Mouse (Mus musculus) midbrain, postnatal 0 days (tissue): ENCODE data around the gene Apon. TPM values are rescaled to one million over a fixed set of nuclear protein-coding genes. Genes with fewer than 3 reads are reported as not detected.

Experiments used
- ATAC-seq: fragments of 200-750 bp; cut with Nextera tagmentation; 2 replicates; pipeline ENCODE4 v1.8.0; 2017; ENCODE audit warnings: moderate number of reproducible peaks, mild to moderate bottlenecking, moderate TSS enrichment, moderate library complexity; ENCODE audit not compliant: low FRiP score
- DNase-seq: peaks from one replicate; pipeline ENCODE4 v3.0.0-alpha.2; 2015; ENCODE audit warnings: low spot score
- H3K27ac ChIP-seq: fragments of 300-500 bp; sonication (generic); 2 replicates; pipeline ENCODE4 v1.5.1; 2014; ENCODE audit warnings: low read depth, mild to moderate bottlenecking, low read length, mixed read lengths
- H3K27me3 ChIP-seq: fragments of 300-500 bp; sonication (generic); 2 replicates; pipeline ENCODE4 v1.6.1; 2014; ENCODE audit warnings: low read length, control low read depth, mixed read lengths; ENCODE audit not compliant: insufficient read depth
- H3K36me3 ChIP-seq: fragments of 300-500 bp; sonication (generic); 2 replicates; pipeline ENCODE4 v1.6.1; 2014; ENCODE audit warnings: low read length, control low read depth, mixed read lengths; ENCODE audit not compliant: insufficient read depth
- H3K4me1 ChIP-seq: fragments of 300-500 bp; sonication (generic); 2 replicates; pipeline ENCODE4 v1.6.1; 2014; ENCODE audit warnings: mild to moderate bottlenecking, control low read depth, antibody characterized with exemption, low read length, mixed read lengths; ENCODE audit not compliant: insufficient read depth
- H3K4me2 ChIP-seq: fragments of 300-500 bp; sonication (generic); 2 replicates; pipeline ENCODE4 v1.6.1; 2014; ENCODE audit warnings: low read depth, mild to moderate bottlenecking, low read length, mixed read lengths; ENCODE audit not compliant: poor library complexity, severe bottlenecking
- H3K4me3 ChIP-seq: fragments of 300-500 bp; sonication (generic); 2 replicates; pipeline ENCODE4 v1.5.1; 2014; ENCODE audit warnings: low read depth, mild to moderate bottlenecking, low read length, moderate library complexity
- H3K9ac ChIP-seq: fragments of 300-500 bp; sonication (generic); replicated peaks from 2 replicates; pipeline ENCODE4 v1.6.1; 2014; ENCODE audit warnings: mild to moderate bottlenecking, low read length, moderate library complexity, mixed read lengths; ENCODE audit not compliant: poor library complexity, severe bottlenecking
- H3K9me3 ChIP-seq: fragments of 300-500 bp; sonication (generic); 2 replicates; pipeline ENCODE4 v1.6.1; 2016; ENCODE audit warnings: low read length, control low read depth
- CTCF ChIP-seq: IDR thresholded peaks from 2 replicates; pipeline ENCODE4 v1.5.1; 2016; ENCODE audit warnings: antibody characterized with exemption, mild to moderate bottlenecking
- WGBS: fragments of 180-500 bp; shearing (Covaris S2); extraction: QIAGEN DNeasy Blood & Tissue Kit; methylation state at CpG from one replicate; pipeline ENCODE4 v1.1.7; 2014; 5-methylcytosine and 5-hydroxymethylcytosine counted together
- polyA plus RNA-seq: library from polyadenylated mRNA; unstranded; fragments of >200 nt; fragmentation: Nextera tagmentation; extraction: Ambion mirVana; gene quantifications from 2 replicates; pipeline ENCODE4 v1.2.1, GENCODE M21; 2015
- total RNA-seq: library from RNA; depleted of rRNA; stranded (reverse); fragments of >200 nt; gene quantifications from 2 replicates; pipeline ENCODE4 v1.2.3, GENCODE M21; 2014

Gene Apon
- total and polyA plus RNA-seq, 2 experiments from 2014 or later = not detected

- H3K9me3 ChIP-seq = no peaks in the 10 kb centered on the region
Observed at GRCm38 (mm10) chr10:128239140-128239539, 14.8 kb upstream of the Apon start.

GRCm38 (mm10) chr10:128240131-128240530 is 13.8 kb upstream of the Apon start:
- DNase-seq = no peak
- Histone ChIP-seq H3K4me3 (no peak overlapping the region), H3K4me1 (no peaks in the 10 kb centered on the region), H3K9me3 (no peaks in the 10 kb centered on the region), H3K27me3 (no peaks in the 10 kb centered on the region), H3K36me3 (no peaks in the 10 kb centered on the region), H3K27ac (no peak overlapping the region), H3K4me2 (no peak overlapping the region), H3K9ac (no peak overlapping the region)
- WGBS = 94% methylated on average over 18 of the region's 18 CpGs
- ATAC-seq = no peak
- no peak for TF ChIP-seq CTCF

More at GRCm38 (mm10) chr10:128239140-128239539, 14.8 kb upstream of the Apon start:
- no peaks in the 10 kb centered on the region for H3K27me3 ChIP-seq
- WGBS = 96% methylated on average over 4 of the region's 4 CpGs
- ATAC-seq = no peak
- no peak for TF ChIP-seq CTCF
- H3K4me2 ChIP-seq = no peak overlapping the region
- no peak overlapping the region for H3K27ac ChIP-seq
- no peak overlapping the region for H3K4me3 ChIP-seq
- H3K4me1 ChIP-seq = no peaks in the 10 kb centered on the region
- no peaks in the 10 kb centered on the region for H3K36me3 ChIP-seq
- no peak overlapping the region for H3K9ac ChIP-seq
- DNase-seq = no peak

GRCm38 (mm10) chr10:128243252-128243651 is 10.6 kb upstream of the Apon start:
- Histone ChIP-seq H3K9ac (no peak overlapping the region), H3K27me3 (no peaks in the 10 kb centered on the region), H3K4me3 (no peak overlapping the region), H3K4me1 (no peaks in the 10 kb centered on the region), H3K36me3 (peaks cover 6% of the 10 kb centered on the region), H3K4me2 (no peak overlapping the region), H3K27ac (no peak overlapping the region), H3K9me3 (no peaks in the 10 kb centered on the region)
- TF ChIP-seq CTCF = no peak
- ATAC-seq (no peak), DNase-seq (no peak)
- WGBS = 96% methylated on average over 8 of the region's 8 CpGs

- no peak overlapping the region for H3K9ac ChIP-seq
- no peak for DNase-seq
- 96% methylated on average over 15 of the region's 15 CpGs for WGBS
- TF ChIP-seq CTCF = no peak
- no peaks in the 10 kb centered on the region for H3K27me3 ChIP-seq
- peaks cover 8% of the 10 kb centered on the region for H3K36me3 ChIP-seq
- H3K4me1 ChIP-seq = no peaks in the 10 kb centered on the region
- no peak overlapping the region for H3K4me2 ChIP-seq
- no peak overlapping the region for H3K4me3 ChIP-seq
- ATAC-seq = no peak
- H3K9me3 ChIP-seq = no peaks in the 10 kb centered on the region
- H3K27ac ChIP-seq = no peak overlapping the region
Observed at GRCm38 (mm10) chr10:128244121-128244520, 9.8 kb upstream of the Apon start.

GRCm38 (mm10) chr10:128247020-128247732 is 6.7 kb upstream of the Apon start:
- H3K4me1 ChIP-seq = no peaks in the 10 kb centered on the region
- peaks cover 34% of the 10 kb centered on the region for H3K36me3 ChIP-seq
- TF ChIP-seq CTCF = no peak
- no peaks in the 10 kb centered on the region for H3K9me3 ChIP-seq
- H3K27me3 ChIP-seq = no peaks in the 10 kb centered on the region
- H3K4me3 ChIP-seq = no peak overlapping the region
- no peak overlapping the region for H3K9ac ChIP-seq
- ATAC-seq = no peak
- WGBS = 79% methylated on average over 17 of the region's 17 CpGs
- no peak overlapping the region for H3K27ac ChIP-seq
- no peak for DNase-seq
- no peak overlapping the region for H3K4me2 ChIP-seq

- WGBS = 95% methylated on average over 13 of the region's 13 CpGs
- Histone ChIP-seq H3K9me3 (no peaks in the 10 kb centered on the region), H3K4me3 (no peak overlapping the region), H3K4me1 (no peaks in the 10 kb centered on the region), H3K27me3 (no peaks in the 10 kb centered on the region), H3K9ac (no peak overlapping the region), H3K4me2 (no peak overlapping the region), H3K36me3 (peaks cover 39% of the 10 kb centered on the region), H3K27ac (no peak overlapping the region)
- DNase-seq (no peak), ATAC-seq (no peak)
- no peak for TF ChIP-seq CTCF
Observed at GRCm38 (mm10) chr10:128250565-128250964, 3.3 kb upstream of the Apon start.
